Mouse (Mus musculus) megakaryocyte, adult 5-6 weeks (primary cell): ENCODE results near the gene Uxs1. TPM values are rescaled to one million over a fixed set of nuclear protein-coding genes. Genes with fewer than 3 reads are reported as not detected.

Experiments
- ATAC-seq: 2 replicates; pipeline ENCODE4 v1.8.0; 2016; ENCODE audit warnings: mild to moderate bottlenecking, inconsistent platforms; ENCODE audit not compliant: poor library complexity, severe bottlenecking
- total RNA-seq, 2 experiments: library from RNA; stranded (forward) in 1 of 2; stranded (reverse) in 1 of 2; fragments of 153-499, 151-499 nt in 1 of 2; fragments of 221-1000, 200-1000 nt in 1 of 2; gene quantifications; 2 replicates each; pipeline versions ENCODE4 v1.2.3 to v1.2.4; 2015 to 2017

Gene Uxs1
- total RNA-seq, 2 experiments from 2014 or later, result 41.8 to 51.6 TPM

DNA sequence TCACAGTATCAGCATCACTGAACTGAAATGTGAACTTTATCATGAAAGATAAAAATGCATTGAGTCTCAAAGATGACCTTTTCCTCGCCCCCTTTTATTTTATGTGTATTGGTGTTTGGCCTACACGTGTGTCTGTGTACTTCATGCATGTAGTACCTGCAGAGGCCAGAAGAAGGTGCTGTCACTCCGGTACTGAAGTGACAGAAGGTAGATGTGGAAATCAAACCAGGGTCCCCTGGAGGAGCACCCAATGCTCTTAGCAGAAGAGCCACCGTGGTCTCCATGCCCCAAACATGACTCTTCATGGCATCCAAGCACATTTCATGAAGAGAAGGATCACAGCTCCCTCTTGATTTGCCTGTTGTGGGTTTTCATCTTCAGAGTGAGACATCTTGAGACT is 95.5 kb downstream of the Uxs1 start:
- ATAC-seq, result no peak

DNA sequence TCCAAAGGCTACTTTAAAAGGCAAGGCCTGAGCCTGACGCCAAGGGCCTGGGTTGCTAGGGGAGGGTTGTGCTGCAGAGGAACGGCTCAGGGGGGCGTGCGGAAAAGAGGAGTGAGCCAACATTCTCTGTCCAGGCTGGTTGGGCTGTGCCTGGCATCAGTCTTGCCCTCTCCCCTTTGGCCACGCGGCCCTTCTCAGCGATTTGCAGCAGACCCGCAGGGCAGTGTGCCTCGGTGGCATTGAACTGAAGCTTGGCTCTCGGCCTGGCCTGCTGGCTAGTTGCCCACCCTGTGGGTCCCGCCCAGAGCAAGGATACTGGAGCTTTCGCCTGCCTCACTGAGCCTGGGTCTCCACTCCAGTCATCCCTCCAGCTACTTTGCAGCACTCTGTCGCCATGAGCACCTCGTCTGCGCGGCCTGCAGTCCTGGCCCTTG is 97.1 kb downstream of the Uxs1 start, which contains the start of gene 1500015O10Rik:
Gene 1500015O10Rik, plus strand, starts transcription at position 112 of the 434 bp plus-strand sequence.
- no peak for ATAC-seq

DNA sequence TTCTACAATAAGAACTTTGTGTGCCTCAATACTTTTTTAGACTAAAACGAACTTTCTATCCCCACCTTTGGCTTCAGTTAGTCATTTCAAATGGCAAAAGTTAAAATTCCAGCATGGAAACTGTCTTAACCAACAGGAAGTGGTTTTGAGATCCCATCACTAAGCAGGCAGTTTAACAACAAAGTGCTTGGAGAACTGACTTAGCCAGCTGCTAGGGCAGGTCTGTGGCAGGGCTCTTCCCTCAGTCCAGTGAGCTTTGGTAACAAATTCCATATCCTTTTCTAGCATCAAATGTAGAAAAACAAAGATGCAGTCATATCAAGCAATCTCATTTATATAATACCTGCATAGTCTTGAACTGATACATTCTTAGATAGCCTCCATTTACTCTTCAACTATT is 105.1 kb downstream of the Uxs1 start:
- no peak for ATAC-seq

DNA sequence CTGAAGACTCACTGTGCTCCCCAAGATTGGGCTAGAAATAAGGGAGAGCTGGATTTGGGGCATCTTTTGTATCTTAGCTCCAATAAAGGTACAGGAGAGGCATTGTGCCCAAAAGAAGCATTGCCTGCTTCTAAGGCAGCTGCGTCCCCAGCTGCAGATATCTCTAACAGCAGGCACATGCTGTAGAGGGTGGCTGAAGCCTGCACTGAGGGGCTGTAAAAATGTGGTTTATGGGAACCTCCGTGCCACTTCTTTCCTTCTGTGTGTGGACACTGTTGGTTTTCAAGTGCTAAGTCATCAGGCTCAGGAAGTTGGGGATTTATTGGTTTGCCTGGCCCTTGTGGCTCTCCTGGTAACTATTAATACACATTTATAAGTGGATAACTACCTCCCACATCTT is 108.8 kb downstream of the Uxs1 start:
- no peak for ATAC-seq

DNA sequence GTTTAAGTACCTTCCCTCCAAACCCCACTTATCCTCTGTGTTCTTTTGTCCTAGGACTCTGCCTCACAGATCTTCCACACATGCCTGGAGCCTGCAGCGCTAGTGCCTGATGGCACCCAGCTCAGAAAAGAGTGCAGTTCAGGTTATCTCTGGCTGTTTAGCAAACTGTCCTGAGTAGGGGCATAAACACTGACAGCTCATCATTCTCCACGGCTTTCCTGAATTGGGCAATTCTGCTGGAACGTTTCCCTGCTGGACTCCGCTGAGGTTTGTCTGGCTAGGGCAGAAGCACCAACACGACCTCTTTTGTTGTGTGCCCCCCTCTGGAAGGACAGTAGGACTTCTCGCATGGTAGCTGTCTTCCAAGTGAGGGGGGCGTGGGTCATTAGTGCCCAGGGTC is 109.6 kb downstream of the Uxs1 start:
- ATAC-seq, result no peak

DNA sequence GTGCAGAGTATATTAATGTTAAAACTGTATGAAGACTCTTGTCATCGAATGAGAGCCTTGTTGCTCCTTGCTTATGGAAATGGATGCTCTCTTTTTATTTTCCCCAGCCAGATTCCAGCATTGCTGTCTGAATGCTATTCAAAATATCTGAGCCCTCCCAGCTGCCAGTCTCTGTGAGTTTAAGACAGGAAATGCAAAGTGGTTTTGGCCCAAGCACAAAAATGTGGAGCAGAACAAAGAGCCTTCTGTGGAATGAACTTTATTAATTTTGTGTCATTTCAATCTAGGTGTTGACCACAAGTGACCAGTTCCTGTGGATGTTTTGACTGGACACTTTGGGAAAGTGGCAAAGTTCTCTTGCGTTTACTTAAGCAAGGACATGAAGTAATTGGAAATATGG is 112.8 kb downstream of the Uxs1 start:
- no peak for ATAC-seq

DNA sequence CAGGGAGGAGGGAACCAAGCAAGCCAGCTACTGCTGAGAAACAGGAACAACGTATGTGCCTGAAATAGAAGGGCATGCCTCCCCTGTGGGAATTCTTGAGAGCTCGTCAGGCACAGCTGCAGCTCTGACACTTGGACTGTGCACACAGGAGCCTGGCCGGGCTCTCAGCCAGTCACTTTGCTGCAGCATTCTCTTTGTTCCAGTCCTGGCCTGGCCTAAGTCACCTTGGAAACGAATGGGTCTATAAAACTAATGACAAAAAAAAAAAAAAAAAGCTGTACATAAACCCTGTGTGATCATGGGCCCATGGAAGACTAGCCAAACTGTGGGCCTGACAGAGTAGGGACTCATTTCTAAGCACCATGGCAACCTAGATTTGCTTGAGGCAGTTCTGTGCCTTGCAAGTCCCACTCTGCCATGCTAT is 129.0 kb downstream of the Uxs1 start:
- ATAC-seq, result no peak

Other genes starting within 250 kb of the Uxs1 start
- not detected in 2 replicates for gene 1500015O10Rik, start 97.2 kb downstream of the Uxs1 start, total RNA-seq (2015)
- not detected in 2 replicates for gene 1500015O10Rik, start 97.2 kb downstream of the Uxs1 start, total RNA-seq (2017)
- gene Tpp2, start 105.8 kb upstream of the Uxs1 start, total RNA-seq (2015), result 69.7 and 80.3 TPM in 2 replicates
- gene Tpp2, start 105.8 kb upstream of the Uxs1 start, total RNA-seq (2017), result 77.1 and 84.2 TPM in 2 replicates
- not detected in 2 replicates for gene Mettl21c, start 192.2 kb upstream of the Uxs1 start, total RNA-seq (2015)
- gene Mettl21c, start 192.2 kb upstream of the Uxs1 start, total RNA-seq (2017), result not detected in 2 replicates
- 0.04 and 0.05 TPM in 2 replicates for gene Gm8251, start 234.1 kb upstream of the Uxs1 start, total RNA-seq (2015)
- 0.24 TPM in 1 of 2 replicates, not detected in the other for gene Gm8251, start 234.1 kb upstream of the Uxs1 start, total RNA-seq (2017)